Mouse (Mus musculus): ENCODE data around the gene Ciao2a.

- TF ChIP-seq POLR2A (IDR thresholded peaks at IDR 0.05; ENCODE audit: insufficient read depth, low read length) (no peak), EP300 (IDR thresholded peaks at IDR 0.05; ENCODE audit: insufficient read depth, low read depth, low read length) (no peak), CTCF (IDR thresholded peaks at IDR 0.05; ENCODE audit: low read depth, low read length) (no peak)
Measured at GRCm38 (mm10) chr9:66131466-66131865, 5.1 kb downstream of the Ciao2a start.

Measured in ES-Bruce4 (cell line).